Mouse (Mus musculus) thymus, adult 2 months (tissue): ENCODE measurements at regions not wholly inside any gene's neighbourhood (a gene's known extent, or its start where the extent isn't known, plus 50 kb on each side); places are given as distances from the start of the nearest gene placed in this dataset.

ENCODE experiments used
- DNase-seq: peaks from one replicate; pipeline ENCODE4 v3.0.0; 2021
- H3K27ac ChIP-seq: fragments of 200-500 bp; 2 replicates; pipeline ENCODE4 v1.5.1; 2012; ENCODE audit warnings: low read length, control low read depth; ENCODE audit not compliant: control insufficient read depth, insufficient read depth
- H3K27me3 ChIP-seq: fragments of 200-500 bp; 2 replicates; pipeline ENCODE4 v1.6.1; 2012; ENCODE audit warnings: mild to moderate bottlenecking, low read length, moderate library complexity, mixed read lengths; ENCODE audit not compliant: control insufficient read depth, insufficient read depth
- H3K36me3 ChIP-seq: fragments of 200-500 bp; 2 replicates; pipeline ENCODE4 v1.6.1; 2012; ENCODE audit warnings: mild to moderate bottlenecking, low read length, moderate library complexity; ENCODE audit not compliant: control insufficient read depth, insufficient read depth
- H3K4me1 ChIP-seq: fragments of 200-500 bp; replicated peaks from 2 replicates; pipeline ENCODE4 v1.6.1; 2012; ENCODE audit warnings: low read length; ENCODE audit not compliant: control insufficient read depth, insufficient read depth
- H3K4me3 ChIP-seq: fragments of 200-500 bp; 2 replicates; pipeline ENCODE4 v1.5.1; 2012; ENCODE audit warnings: mild to moderate bottlenecking, low read length, control low read depth, moderate library complexity; ENCODE audit not compliant: control insufficient read depth, insufficient read depth
- CTCF ChIP-seq: fragments of 200-500 bp; IDR thresholded peaks from 2 replicates; pipeline ENCODE4 v1.5.1; 2012; ENCODE audit warnings: mild to moderate bottlenecking, control low read depth, low read length, moderate library complexity, borderline replicate concordance; ENCODE audit not compliant: control insufficient read depth, poor library complexity, insufficient read depth; ENCODE audit errors: extremely low read depth
- POLR2A ChIP-seq: fragments of 200-500 bp; IDR thresholded peaks from 2 replicates; pipeline ENCODE4 v1.6.1; 2012; ENCODE audit warnings: mild to moderate bottlenecking, low read length, control low read depth, moderate library complexity; ENCODE audit not compliant: control insufficient read depth, poor library complexity, insufficient read depth; ENCODE audit errors: extremely low read depth
- WGBS: fragments of 180-500 bp; shearing (Covaris S2); methylation state at CpG from one replicate; pipeline ENCODE4 v1.1.7; 2018; 5-methylcytosine and 5-hydroxymethylcytosine counted together

DNA sequence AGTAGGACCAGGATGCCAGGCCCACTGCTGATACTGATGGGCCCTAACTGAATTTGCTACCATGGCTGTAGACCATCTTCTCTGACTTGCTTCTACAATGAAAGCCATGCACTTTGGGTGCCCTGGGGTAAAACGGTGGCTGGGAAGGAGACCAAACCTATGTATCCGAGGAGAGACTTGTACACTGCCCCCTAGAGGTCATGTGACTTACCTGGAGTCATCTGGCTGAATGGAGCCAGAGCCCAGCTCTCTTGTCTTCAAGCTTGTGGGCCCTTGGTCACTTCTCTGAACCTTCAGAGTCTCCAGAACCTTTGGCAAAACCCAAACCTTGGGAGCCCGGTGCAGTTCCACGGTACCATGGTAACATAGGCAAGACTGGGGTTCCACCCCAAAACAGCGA lies 117.6 kb upstream of the Sdk2 start:
- peak; percentile 26 for DNase-seq
- H3K27me3 ChIP-seq: no peaks in the 10 kb centered on the region
- no peak overlapping the region for H3K4me3 ChIP-seq
- 75% methylated on average over 5 of the region's 5 CpGs for WGBS
- no peaks in the 10 kb centered on the region for H3K36me3 ChIP-seq
- peak; percentile 18; the same call in 1 of the 2 replicates for TF ChIP-seq CTCF
- no peak for TF ChIP-seq POLR2A
- H3K27ac ChIP-seq: no peak overlapping the region
- no peaks in the 10 kb centered on the region; the same call in 1 of the 2 replicates for H3K4me1 ChIP-seq

DNA sequence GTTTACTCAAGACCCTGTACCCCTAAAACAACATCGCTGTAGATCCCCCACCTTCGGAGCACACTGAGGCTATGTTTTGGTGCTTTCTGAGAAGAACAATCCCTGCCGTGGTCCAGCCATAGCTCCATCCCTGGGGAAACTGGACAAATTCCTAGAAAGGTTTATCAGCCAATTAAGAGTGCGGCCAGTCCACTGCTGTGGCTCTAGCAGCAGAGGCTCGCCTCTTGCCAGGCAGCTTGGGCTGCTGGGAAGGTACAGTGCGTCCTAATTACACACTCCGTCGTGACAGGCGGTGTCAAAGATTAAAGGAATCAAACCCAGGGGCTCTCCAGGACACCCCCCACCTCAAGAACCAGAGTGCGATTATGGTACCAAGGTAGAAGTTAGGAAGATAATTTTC lies 116.4 kb upstream of the Sdk2 start:
- no peaks in the 10 kb centered on the region; the same call in 1 of the 2 replicates for H3K4me1 ChIP-seq
- no peaks in the 10 kb centered on the region for H3K36me3 ChIP-seq
- WGBS: 94% methylated on average over 10 of the region's 10 CpGs
- no peak overlapping the region for H3K27ac ChIP-seq
- no peaks in the 10 kb centered on the region for H3K27me3 ChIP-seq
- H3K4me3 ChIP-seq: no peak overlapping the region
- TF ChIP-seq POLR2A: no peak
- no peak for TF ChIP-seq CTCF
- DNase-seq: no peak

DNA sequence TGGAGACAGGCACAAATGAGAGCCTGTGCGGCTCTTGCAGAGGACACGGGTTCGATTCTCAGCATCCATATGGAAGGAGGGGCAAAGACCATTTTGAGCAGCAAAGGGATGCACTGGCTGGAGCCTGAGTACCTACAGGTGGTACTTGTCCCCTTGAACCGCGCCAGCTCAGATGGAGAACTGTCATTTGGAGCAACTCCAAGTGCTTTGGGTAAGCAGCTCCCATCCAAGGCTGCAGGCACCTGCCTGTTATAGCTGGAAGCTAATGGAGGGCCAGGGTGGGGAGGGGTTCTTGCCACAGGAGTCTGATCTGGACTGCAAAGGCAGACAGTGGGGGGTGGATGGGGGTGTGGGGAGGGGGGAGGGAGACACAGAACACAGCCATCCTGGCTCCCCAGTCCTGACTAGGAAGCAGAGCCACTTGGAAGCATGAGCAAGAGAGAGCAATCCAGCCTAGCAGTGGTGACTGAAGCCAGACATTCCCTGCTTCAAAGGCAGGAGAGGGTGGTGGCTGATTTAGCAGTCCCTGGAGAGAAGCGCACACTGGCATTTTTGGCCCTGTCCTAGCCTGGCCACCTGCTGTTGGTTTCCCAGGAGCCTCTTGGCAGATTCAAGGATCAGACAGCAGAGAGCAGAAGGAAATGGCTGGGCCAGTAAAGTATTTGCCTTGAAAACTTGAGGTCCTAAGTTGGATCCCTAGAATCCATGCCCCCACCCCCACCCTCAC lies 112.1 kb upstream of the Sdk2 start:
- WGBS: 77% methylated on average over 6 of the region's 6 CpGs
- no peaks in the 10 kb centered on the region for H3K36me3 ChIP-seq
- no peak for DNase-seq

DNA sequence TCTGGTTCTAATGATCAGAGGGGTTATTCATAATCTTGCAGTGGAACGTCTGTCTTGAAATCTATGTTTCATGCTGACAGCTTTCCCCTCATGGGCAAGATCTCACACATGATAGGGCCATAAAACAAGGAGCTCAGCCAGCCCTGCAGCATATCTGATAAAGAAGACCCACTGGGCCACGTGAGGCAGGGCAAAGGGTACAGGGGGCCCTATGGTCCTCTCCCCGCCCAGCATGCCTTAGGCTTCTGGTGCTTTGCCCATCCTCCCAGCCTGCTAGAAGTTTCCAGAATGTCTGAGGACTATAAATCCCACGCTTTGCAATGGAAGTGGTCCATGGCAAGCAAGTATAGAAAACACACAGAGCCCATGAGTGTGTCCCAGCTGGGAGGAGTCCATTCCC lies 110.9 kb upstream of the Sdk2 start:
- H3K4me3 ChIP-seq: no peak overlapping the region

More for the DNA sequence above, 112.1 kb upstream of the Sdk2 start:
- TF ChIP-seq CTCF: no peak
- TF ChIP-seq POLR2A: no peak
- no peaks in the 10 kb centered on the region for H3K4me1 ChIP-seq
- H3K27ac ChIP-seq: no peak overlapping the region
- H3K4me3 ChIP-seq: no peak overlapping the region
- no peaks in the 10 kb centered on the region for H3K27me3 ChIP-seq

DNA sequence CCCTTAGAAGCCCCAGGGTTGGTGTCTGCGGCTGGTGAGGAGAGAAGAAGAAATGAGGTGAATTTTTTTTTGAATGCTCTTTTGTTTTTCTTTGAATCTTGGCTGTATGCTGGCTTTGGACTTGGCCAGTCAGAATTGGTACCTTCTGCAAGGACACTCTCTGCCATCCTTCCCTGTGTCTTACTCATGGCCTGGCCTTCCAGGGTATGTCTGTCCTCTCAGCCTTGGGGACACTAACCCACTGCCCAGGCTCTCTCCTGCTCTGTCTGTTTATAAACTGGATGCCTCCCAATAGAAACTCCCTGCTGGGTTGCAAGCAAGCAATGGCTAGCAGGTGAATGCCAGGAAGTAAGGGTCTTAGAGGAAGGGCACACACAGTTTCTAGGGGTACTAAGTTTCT lies 110.4 kb upstream of the Sdk2 start:
- no peak for TF ChIP-seq CTCF
- TF ChIP-seq POLR2A: no peak
- H3K27me3 ChIP-seq: no peaks in the 10 kb centered on the region
- 93% methylated on average over 1 of the region's 1 CpGs for WGBS
- no peak overlapping the region for H3K27ac ChIP-seq
- no peaks in the 10 kb centered on the region for H3K4me1 ChIP-seq
- DNase-seq: no peak
- H3K36me3 ChIP-seq: no peaks in the 10 kb centered on the region
- H3K4me3 ChIP-seq: no peak overlapping the region

More for the DNA sequence above, 110.9 kb upstream of the Sdk2 start:
- no peak for DNase-seq
- 74% methylated on average over 4 of the region's 4 CpGs for WGBS
- H3K4me1 ChIP-seq: no peaks in the 10 kb centered on the region
- H3K36me3 ChIP-seq: no peaks in the 10 kb centered on the region
- TF ChIP-seq CTCF (no peak), POLR2A (no peak)
- no peaks in the 10 kb centered on the region for H3K27me3 ChIP-seq
- H3K27ac ChIP-seq: no peak overlapping the region

DNA sequence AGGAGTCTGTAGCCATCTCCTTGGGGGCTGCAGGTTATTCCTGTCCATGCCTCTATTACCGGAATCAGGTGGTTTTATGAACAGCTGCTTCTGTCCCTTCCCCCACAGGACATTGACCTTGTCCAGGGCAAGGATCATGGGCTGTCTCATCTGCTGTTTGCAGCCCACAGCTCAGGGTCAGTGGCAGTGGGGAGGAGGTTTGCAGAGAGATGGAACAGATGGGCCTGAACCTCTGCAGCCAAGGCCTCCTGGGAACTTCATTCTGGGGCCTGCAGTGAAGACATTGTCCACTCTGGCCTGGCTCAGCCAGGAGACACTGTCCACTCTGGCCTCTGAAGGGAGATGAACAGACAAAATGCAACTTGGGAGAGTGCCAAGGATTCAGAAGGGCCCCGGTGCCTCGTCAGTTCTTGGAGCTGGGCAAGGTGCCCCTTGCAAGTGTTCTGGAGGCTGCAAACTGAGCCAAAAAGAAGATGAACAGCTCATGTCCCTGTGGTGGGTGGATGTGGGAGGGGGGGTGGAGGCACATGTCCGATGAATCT lies 109.9 kb upstream of the Sdk2 start:
- Histone ChIP-seq H3K4me1 (no peaks in the 10 kb centered on the region), H3K36me3 (no peaks in the 10 kb centered on the region), H3K27me3 (no peaks in the 10 kb centered on the region), H3K27ac (no peak overlapping the region), H3K4me3 (no peak overlapping the region)
- TF ChIP-seq CTCF: no peak
- no peak for TF ChIP-seq POLR2A
- DNase-seq: no peak
- WGBS: 85% methylated on average over 4 of the region's 4 CpGs
